Mouse (Mus musculus): ENCODE measurements around the gene Exoc3.

DNA sequence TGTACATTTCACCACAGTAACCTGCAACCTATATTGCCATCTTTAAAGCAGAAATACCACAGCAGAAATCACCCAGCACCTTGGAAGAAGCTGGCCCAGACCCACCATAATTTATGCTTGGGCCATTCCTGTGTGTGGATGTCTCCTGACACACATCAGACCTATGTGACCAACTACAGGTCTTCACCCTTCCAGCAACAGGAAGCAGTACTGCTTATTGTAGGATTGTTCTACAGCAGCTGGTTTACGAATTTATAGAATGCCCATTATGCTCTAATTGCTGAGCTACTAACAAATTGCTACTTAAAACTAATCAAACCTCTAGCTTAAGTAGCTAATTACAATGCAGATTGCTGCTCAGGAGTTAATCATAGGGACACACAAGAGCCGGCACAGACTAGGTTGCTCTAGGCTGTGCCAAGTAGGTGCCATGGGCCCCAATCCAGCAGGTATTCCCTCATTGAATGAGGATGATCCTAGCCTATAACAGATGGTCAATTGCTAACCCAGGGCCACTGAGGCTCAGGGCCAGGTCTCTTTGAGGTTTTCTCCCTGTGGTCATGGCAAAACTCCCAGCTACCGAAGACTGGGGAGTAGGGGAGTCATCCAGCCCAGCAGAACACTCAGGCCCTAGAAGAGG lies 62.4 kb downstream of the Exoc3 start:
- TF ChIP-seq EP300 (optimal IDR thresholded peaks at IDR 0.05): no peak
- TF ChIP-seq CTCF (IDR thresholded peaks at IDR 0.05; ENCODE audit: low read depth): no peak

Measured in stomach, postnatal 0 days (tissue).